Mouse (Mus musculus) intestine, postnatal 0 days (tissue): ENCODE measurements around the gene Eif2b4. TPM values are rescaled to one million over a fixed set of nuclear protein-coding genes. Genes with fewer than 3 reads are reported as not detected.
A peak's percentile ranks its signal among the peaks of the same experiment; 100 is the strongest.

Experiments
- ATAC-seq: fragments of 200-750 bp; cut with Nextera tagmentation; 2 replicates; pipeline ENCODE4 v1.8.0; 2017; ENCODE audit warnings: mild to moderate bottlenecking, moderate TSS enrichment, moderate library complexity
- H3K27ac ChIP-seq: fragments of 300-500 bp; sonication (generic); 2 replicates; pipeline ENCODE4 v1.5.1; 2014; ENCODE audit warnings: mild to moderate bottlenecking, low read depth, low read length, moderate library complexity
- H3K27me3 ChIP-seq: fragments of 300-500 bp; sonication (generic); replicated peaks from 2 replicates; pipeline ENCODE4 v1.6.1; 2014; ENCODE audit warnings: low read length, mixed read lengths; ENCODE audit not compliant: control insufficient read depth, insufficient read depth
- H3K36me3 ChIP-seq: fragments of 300-500 bp; sonication (generic); 2 replicates; pipeline ENCODE4 v1.6.1; 2014; ENCODE audit warnings: mild to moderate bottlenecking, moderate library complexity; ENCODE audit not compliant: control insufficient read depth, insufficient read depth
- H3K4me1 ChIP-seq: fragments of 300-500 bp; sonication (generic); replicated peaks from 2 replicates; pipeline ENCODE4 v1.6.1; 2014; ENCODE audit warnings: antibody characterized with exemption, low read length, mixed read lengths; ENCODE audit not compliant: control insufficient read depth, insufficient read depth
- H3K4me2 ChIP-seq: fragments of 300-500 bp; sonication (generic); replicated peaks from 2 replicates; pipeline ENCODE4 v1.6.1; 2014; ENCODE audit warnings: low read depth, mild to moderate bottlenecking, moderate library complexity
- H3K4me3 ChIP-seq: fragments of 300-500 bp; sonication (generic); 2 replicates; pipeline ENCODE4 v1.5.1; 2014; ENCODE audit warnings: low read depth, low read length
- H3K9ac ChIP-seq: fragments of 300-500 bp; sonication (generic); 2 replicates; pipeline ENCODE4 v1.6.1; 2014; ENCODE audit warnings: mild to moderate bottlenecking, low read depth, low read length
- H3K9me3 ChIP-seq: fragments of 300-500 bp; sonication (generic); 2 replicates; pipeline ENCODE4 v1.6.1; 2016; ENCODE audit warnings: mixed run types; ENCODE audit not compliant: control insufficient read depth
- CTCF ChIP-seq: sonication (generic); IDR thresholded peaks from 2 replicates; pipeline ENCODE4 v1.5.1; 2016; ENCODE audit warnings: low read depth, mild to moderate bottlenecking, control low read depth, antibody characterized with exemption, moderate library complexity
- WGBS: fragments of 180-500 bp; shearing (Covaris S2); extraction: QIAGEN DNeasy Blood & Tissue Kit; methylation state at CpG from one replicate; pipeline ENCODE4 v1.1.7; 2014; 5-methylcytosine and 5-hydroxymethylcytosine counted together
- polyA plus RNA-seq: library from polyadenylated mRNA; unstranded; fragments of >200 nt; fragmentation: Nextera tagmentation; extraction: Ambion mirVana; gene quantifications from 2 replicates; pipeline ENCODE4 v1.2.1, GENCODE M21; 2015

Gene Eif2b4
- polyA plus RNA-seq, 1 experiment from 2014 or later: 43.7 TPM

DNA sequence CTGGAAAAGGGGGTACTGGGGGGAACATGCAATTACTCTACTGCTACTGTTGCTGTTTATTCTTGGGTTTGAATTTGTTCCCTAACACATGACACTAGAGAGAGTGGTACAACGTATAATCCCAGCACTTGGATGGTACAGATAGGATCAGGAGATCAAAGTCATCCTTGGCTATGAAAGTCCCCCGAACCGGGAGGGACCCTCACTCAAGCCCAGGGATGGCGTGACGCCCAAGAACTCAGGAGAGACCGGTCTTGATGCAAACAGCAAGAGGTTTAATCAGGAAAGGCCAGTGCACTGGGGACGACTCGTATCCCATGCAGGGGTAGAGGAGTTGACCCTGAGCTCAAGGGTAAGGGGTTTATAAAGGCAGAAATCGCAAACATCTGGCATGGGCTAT is 29.5 kb upstream of the Eif2b4 start:
- no peaks in the 10 kb centered on the region for H3K36me3 ChIP-seq
- no peaks in the 10 kb centered on the region for H3K9me3 ChIP-seq
- no peaks in the 10 kb centered on the region for H3K4me1 ChIP-seq
- ATAC-seq: no peak
- no peak overlapping the region for H3K9ac ChIP-seq
- H3K27ac ChIP-seq: no peak overlapping the region
- TF ChIP-seq CTCF: no peak
- no peaks in the 10 kb centered on the region for H3K27me3 ChIP-seq
- H3K4me2 ChIP-seq: no peak overlapping the region
- WGBS: 95% methylated on average over 9 of the region's 9 CpGs
- no peak overlapping the region for H3K4me3 ChIP-seq

DNA sequence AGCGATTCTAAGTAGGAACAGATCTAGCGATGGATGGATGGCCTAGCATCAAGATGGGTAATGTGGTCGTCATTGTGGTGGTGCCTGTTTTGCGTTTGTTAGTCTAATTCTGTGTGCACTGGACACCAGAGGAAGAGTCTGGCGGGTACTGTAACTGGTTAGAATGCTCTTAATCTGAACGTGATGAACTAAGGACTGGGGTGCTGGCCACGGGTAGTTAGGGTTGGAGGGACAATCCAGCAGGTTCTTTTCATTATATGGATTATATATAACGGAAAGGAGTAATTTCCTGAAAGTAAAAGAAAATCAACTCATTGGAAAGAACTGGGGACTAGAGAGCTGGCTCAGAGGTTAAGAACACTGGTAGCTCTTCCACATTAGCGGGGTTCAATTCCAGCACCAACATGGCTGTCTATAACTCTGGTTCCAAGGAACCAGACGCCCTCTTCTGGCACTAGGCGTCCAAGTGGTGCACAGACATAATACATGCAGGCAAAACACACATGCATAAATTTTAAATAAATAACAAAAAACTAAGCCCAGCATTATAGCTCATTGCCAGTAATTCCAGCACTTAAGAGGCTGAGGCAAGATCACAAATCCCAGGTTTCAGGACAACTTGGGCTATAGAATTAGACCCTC is 28.2 kb upstream of the Eif2b4 start:
- Histone ChIP-seq H3K4me3 (peak overlapping the region; percentile 84), H3K36me3 (no peaks in the 10 kb centered on the region), H3K4me2 (peak overlapping the region; percentile 87), H3K27me3 (no peaks in the 10 kb centered on the region), H3K27ac (peak overlapping the region; percentile 75), H3K4me1 (no peaks in the 10 kb centered on the region), H3K9ac (peak overlapping the region; percentile 54), H3K9me3 (no peaks in the 10 kb centered on the region)
- no peak for ATAC-seq
- peak; percentile 70 for TF ChIP-seq CTCF
- 15% methylated on average over 11 of the region's 11 CpGs for WGBS

DNA sequence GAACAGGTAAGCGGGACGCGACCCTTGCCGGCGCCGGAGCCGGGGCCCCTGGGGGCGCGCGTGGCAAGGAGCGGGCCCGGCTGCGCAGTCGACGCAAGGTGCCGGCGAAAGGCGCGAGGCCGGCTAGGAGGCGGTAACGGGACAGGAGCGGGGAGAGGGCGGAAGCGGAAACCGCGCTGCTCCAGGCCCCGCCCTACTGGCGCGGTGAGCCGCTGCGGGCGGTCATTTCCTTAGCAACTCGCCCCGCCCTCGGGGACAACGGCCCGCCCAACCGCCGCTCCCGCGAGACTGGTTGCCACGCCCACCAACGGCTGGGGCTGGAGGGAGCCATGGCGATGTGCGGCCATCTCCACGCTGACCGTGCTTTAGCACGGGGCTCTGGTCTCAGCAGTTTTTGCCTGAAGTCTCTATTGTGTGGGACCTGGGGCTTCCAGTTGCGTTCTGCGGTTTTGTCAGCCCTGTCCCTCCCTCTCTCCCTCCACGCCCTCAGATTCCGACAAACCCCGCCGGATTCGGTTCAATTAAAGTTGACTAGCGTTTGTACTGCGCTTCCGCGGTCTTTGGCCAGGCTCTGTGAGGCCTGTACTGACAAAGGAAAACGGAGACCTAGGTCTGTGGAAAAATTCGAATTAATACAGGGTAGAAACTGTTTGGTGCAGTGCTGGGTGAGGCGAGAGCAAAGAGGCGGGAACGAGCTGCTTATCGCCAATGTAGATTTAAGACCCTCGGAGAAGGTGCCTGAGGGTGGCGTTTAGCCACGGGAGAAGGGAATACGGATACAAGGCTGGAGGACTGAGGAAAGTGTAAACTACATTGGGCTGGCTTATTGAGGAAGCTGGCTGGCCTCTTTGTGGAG is 27.4 kb upstream of the Eif2b4 start, which contains the start of gene Ppm1g:
Gene Ppm1g (minus strand): TSS at position 240 of the 856 bp plus-strand sequence.
- Histone ChIP-seq H3K9me3 (no peaks in the 10 kb centered on the region), H3K4me1 (no peaks in the 10 kb centered on the region), H3K27me3 (no peaks in the 10 kb centered on the region), H3K9ac (peak within 1 kb of the TSS; percentile 74), H3K27ac (peak within 1 kb of the TSS; percentile 92), H3K36me3 (no peaks in the 10 kb centered on the region), H3K4me3 (peak within 1 kb of the TSS; percentile 84), H3K4me2 (peak within 1 kb of the TSS; percentile 87)
- WGBS: under 1% methylated on average over 66 of the region's 70 CpGs
- peak; percentile 95 for ATAC-seq
- peak; percentile 29; the same call in 1 of the 2 replicates for TF ChIP-seq CTCF

DNA sequence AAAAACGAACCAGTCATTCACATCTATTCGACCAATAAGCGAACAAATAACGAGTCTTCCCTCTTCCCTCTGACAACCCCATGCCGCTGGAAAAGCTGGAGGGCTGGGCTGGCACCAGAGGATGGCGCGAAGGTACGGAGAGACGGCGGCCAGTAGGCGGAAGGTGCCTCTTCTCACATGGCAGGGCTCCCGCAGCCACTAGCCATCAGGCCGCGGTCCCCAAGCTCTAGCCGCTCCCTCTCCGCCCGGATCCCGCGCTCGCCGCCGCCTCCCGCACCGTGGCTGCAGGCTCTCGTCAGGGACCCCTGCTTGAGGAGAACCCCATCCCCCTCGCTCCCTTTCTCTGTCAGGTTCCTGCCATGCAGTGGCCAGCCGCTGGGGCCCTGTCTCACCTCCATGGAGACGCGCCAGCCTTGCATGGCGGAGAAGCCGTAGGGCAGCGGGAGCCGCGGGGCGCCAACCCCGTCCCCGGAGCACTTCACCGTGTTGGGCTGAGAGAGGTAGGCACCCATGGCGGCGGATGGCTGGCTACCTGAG is 26.7 kb upstream of the Eif2b4 start:
- peak; percentile 62 for ATAC-seq
- peak; percentile 8 for TF ChIP-seq CTCF
- H3K9me3 ChIP-seq: no peaks in the 10 kb centered on the region
- H3K4me3 ChIP-seq: peak overlapping the region; percentile 84
- peak overlapping the region; percentile 74 for H3K9ac ChIP-seq
- H3K27ac ChIP-seq: peak overlapping the region; percentile 92
- H3K27me3 ChIP-seq: no peaks in the 10 kb centered on the region
- H3K36me3 ChIP-seq: no peaks in the 10 kb centered on the region
- WGBS: under 1% methylated on average over 40 of the region's 40 CpGs
- H3K4me1 ChIP-seq: no peaks in the 10 kb centered on the region
- H3K4me2 ChIP-seq: peak overlapping the region; percentile 87

DNA sequence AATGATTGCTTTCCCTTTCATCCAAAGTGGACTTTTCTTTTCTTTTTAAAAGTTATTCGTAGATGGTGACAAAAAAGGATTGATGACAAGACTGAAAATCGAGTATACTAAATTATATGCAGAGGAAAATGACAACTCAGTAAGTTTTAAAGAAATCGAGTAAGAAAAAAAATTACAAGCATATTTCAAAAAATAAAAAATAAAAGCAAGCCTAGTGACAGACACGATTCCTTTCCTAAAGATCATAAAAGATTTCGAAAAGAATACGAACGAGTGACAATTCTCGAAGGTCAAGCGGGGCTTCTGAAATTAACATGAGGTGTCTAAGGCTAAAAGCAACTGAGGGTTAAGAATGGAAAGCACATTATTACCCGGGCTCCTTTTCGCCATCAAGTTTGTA is 26.2 kb upstream of the Eif2b4 start:
- Histone ChIP-seq H3K36me3 (no peaks in the 10 kb centered on the region), H3K4me3 (peak overlapping the region; percentile 84), H3K4me1 (no peaks in the 10 kb centered on the region), H3K9ac (peak overlapping the region; percentile 74), H3K9me3 (no peaks in the 10 kb centered on the region), H3K27me3 (no peaks in the 10 kb centered on the region), H3K4me2 (peak overlapping the region; percentile 87), H3K27ac (peak overlapping the region; percentile 92)
- no peak for ATAC-seq
- under 1% methylated on average over 11 of the region's 11 CpGs for WGBS
- no peak for TF ChIP-seq CTCF

DNA sequence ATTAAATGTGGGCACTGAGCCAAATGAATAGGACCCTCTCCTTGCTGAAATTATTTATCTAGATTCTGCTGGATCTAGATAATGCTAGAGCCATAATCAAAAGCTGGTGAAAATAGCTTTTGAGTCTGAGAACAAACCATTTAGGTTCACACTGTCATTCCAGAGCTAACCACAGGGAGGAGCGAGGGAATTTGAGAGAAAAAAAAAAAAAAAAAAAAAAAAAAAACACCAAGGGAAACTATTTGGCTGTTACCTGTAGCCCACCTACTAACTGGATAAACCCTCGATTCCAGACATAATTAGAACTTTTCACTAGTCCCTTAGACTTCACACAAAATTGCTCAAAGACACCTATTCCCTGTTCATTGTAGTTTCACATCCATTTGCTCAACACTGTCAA is 25.8 kb upstream of the Eif2b4 start:
- peak overlapping the region; percentile 84 for H3K4me3 ChIP-seq

More for the DNA sequence above, 25.8 kb upstream of the Eif2b4 start:
- Histone ChIP-seq H3K4me1 (no peaks in the 10 kb centered on the region), H3K9me3 (no peaks in the 10 kb centered on the region), H3K36me3 (no peaks in the 10 kb centered on the region), H3K9ac (no peak overlapping the region), H3K27me3 (no peaks in the 10 kb centered on the region), H3K4me2 (peak overlapping the region; percentile 87), H3K27ac (no peak overlapping the region)
- WGBS: 3% methylated on average over 2 of the region's 2 CpGs
- ATAC-seq: no peak
- TF ChIP-seq CTCF: peak; percentile 57
